Mouse (Mus musculus): ENCODE data around the gene Hoxd3. TPM values are rescaled to one million over a fixed set of nuclear protein-coding genes. Genes with fewer than 3 reads are reported as not detected.

Gene Hoxd3
- polyA plus RNA-seq, 1 experiment = not detected

GRCm38 (mm10) chr2:74777536-74778275 lies 66.0 kb downstream of the Hoxd3 start:
- H3K4me3 ChIP-seq (ENCODE audit: low read depth, low read length) = no peak overlapping the region
- no peaks in the 10 kb centered on the region for H3K36me3 ChIP-seq (ENCODE audit: control insufficient read depth, insufficient read depth, low read length, poor library complexity, severe bottlenecking)
- no peaks in the 10 kb centered on the region for H3K4me1 ChIP-seq (ENCODE audit: control insufficient read depth, insufficient read depth, low read length)
- no peaks in the 10 kb centered on the region for H3K27me3 ChIP-seq (ENCODE audit: control insufficient read depth, insufficient read depth, low read length, poor library complexity, severe bottlenecking)
- H3K9me3 ChIP-seq (replicated peaks; ENCODE audit: control insufficient read depth, insufficient read depth, low read length, poor library complexity, severe bottlenecking) = no peaks in the 10 kb centered on the region
- H3K9ac ChIP-seq (ENCODE audit: low read depth, poor library complexity, severe bottlenecking) = no peak overlapping the region
- H3K27ac ChIP-seq (ENCODE audit: insufficient read depth, low read length) = no peak overlapping the region
- TF ChIP-seq CTCF (IDR thresholded peaks at IDR 0.05; ENCODE audit: low read depth, low read length) = no peak
- TF ChIP-seq POLR2A (IDR thresholded peaks at IDR 0.05; ENCODE audit: insufficient read depth, low read length) = no peak
- no peak for TF ChIP-seq EP300 (IDR thresholded peaks at IDR 0.05; ENCODE audit: insufficient read depth, low read depth, low read length)

GRCm38 (mm10) chr2:74781386-74781785 lies 69.7 kb downstream of the Hoxd3 start:
- Histone ChIP-seq H3K9me3 (replicated peaks; ENCODE audit: control insufficient read depth, insufficient read depth, low read length, poor library complexity, severe bottlenecking) (no peaks in the 10 kb centered on the region), H3K4me1 (ENCODE audit: control insufficient read depth, insufficient read depth, low read length) (no peaks in the 10 kb centered on the region), H3K9ac (ENCODE audit: low read depth, poor library complexity, severe bottlenecking) (no peak overlapping the region), H3K4me3 (ENCODE audit: low read depth, low read length) (no peak overlapping the region), H3K27me3 (ENCODE audit: control insufficient read depth, insufficient read depth, low read length, poor library complexity, severe bottlenecking) (no peaks in the 10 kb centered on the region), H3K27ac (ENCODE audit: insufficient read depth, low read length) (no peak overlapping the region), H3K36me3 (ENCODE audit: control insufficient read depth, insufficient read depth, low read length, poor library complexity, severe bottlenecking) (no peaks in the 10 kb centered on the region)
- TF ChIP-seq POLR2A (IDR thresholded peaks at IDR 0.05; ENCODE audit: insufficient read depth, low read length) = no peak
- TF ChIP-seq CTCF (IDR thresholded peaks at IDR 0.05; ENCODE audit: low read depth, low read length) = no peak
- no peak for TF ChIP-seq EP300 (IDR thresholded peaks at IDR 0.05; ENCODE audit: insufficient read depth, low read depth, low read length)

- no peak overlapping the region for H3K27ac ChIP-seq (ENCODE audit: insufficient read depth, low read length)
- no peak for TF ChIP-seq EP300 (IDR thresholded peaks at IDR 0.05; ENCODE audit: insufficient read depth, low read depth, low read length)
- H3K27me3 ChIP-seq (ENCODE audit: control insufficient read depth, insufficient read depth, low read length, poor library complexity, severe bottlenecking) = no peaks in the 10 kb centered on the region
- no peak overlapping the region for H3K4me3 ChIP-seq (ENCODE audit: low read depth, low read length)
- H3K9me3 ChIP-seq (replicated peaks; ENCODE audit: control insufficient read depth, insufficient read depth, low read length, poor library complexity, severe bottlenecking) = no peaks in the 10 kb centered on the region
- H3K4me1 ChIP-seq (ENCODE audit: control insufficient read depth, insufficient read depth, low read length) = no peaks in the 10 kb centered on the region
- no peak overlapping the region for H3K9ac ChIP-seq (ENCODE audit: low read depth, poor library complexity, severe bottlenecking)
- H3K36me3 ChIP-seq (ENCODE audit: control insufficient read depth, insufficient read depth, low read length, poor library complexity, severe bottlenecking) = no peaks in the 10 kb centered on the region
These were observed 83.8 kb downstream of the Hoxd3 start for GRCm38 (mm10) chr2:74795531-74795930.

Other genes with a start within 250 kb of the Hoxd3 start
- 38.9 and 41.4 TPM in 2 replicates for gene Lnpk, start 132.5 kb upstream of the Hoxd3 start, polyA plus RNA-seq (2011; ENCODE audit: insufficient read depth, insufficient read length, low read depth, missing spikeins)
- not detected in 2 replicates for gene Evx2, start 52.4 kb upstream of the Hoxd3 start, polyA plus RNA-seq (2011; ENCODE audit: insufficient read depth, insufficient read length, low read depth, missing spikeins)
- not detected in 2 replicates for gene Hoxd13, start 43.6 kb upstream of the Hoxd3 start, polyA plus RNA-seq (2011; ENCODE audit: insufficient read depth, insufficient read length, low read depth, missing spikeins)
- not detected in 2 replicates for gene Hoxd12, start 36.9 kb upstream of the Hoxd3 start, polyA plus RNA-seq (2011; ENCODE audit: insufficient read depth, insufficient read length, low read depth, missing spikeins)
- not detected in 2 replicates for gene Hoxd11, start 32.4 kb upstream of the Hoxd3 start, polyA plus RNA-seq (2011; ENCODE audit: insufficient read depth, insufficient read length, low read depth, missing spikeins)
- not detected in 2 replicates for gene Hoxd10, start 20.0 kb upstream of the Hoxd3 start, polyA plus RNA-seq (2011; ENCODE audit: insufficient read depth, insufficient read length, low read depth, missing spikeins)
- 0.52 and 0.75 TPM in 2 replicates for gene Hoxd9, start 14.2 kb upstream of the Hoxd3 start, polyA plus RNA-seq (2011; ENCODE audit: insufficient read depth, insufficient read length, low read depth, missing spikeins)
- gene Hoxd8, start 7.3 kb upstream of the Hoxd3 start, polyA plus RNA-seq (2011; ENCODE audit: insufficient read depth, insufficient read length, low read depth, missing spikeins) = 0.76 and 2.1 TPM in 2 replicates
- 0.40 TPM in 1 of 2 replicates, not detected in the other for gene Hoxd4, start within 50 bp of the Hoxd3 start, polyA plus RNA-seq (2011; ENCODE audit: insufficient read depth, insufficient read length, low read depth, missing spikeins)
- not detected in 2 replicates for gene Gm28230, start 14.8 kb downstream of the Hoxd3 start, polyA plus RNA-seq (2011; ENCODE audit: insufficient read depth, insufficient read length, low read depth, missing spikeins)
- gene Hoxd1, start 51.1 kb downstream of the Hoxd3 start, polyA plus RNA-seq (2011; ENCODE audit: insufficient read depth, insufficient read length, low read depth, missing spikeins) = not detected in 2 replicates
- 53.8 and 58.0 TPM in 2 replicates for gene Mtx2, start 113.9 kb downstream of the Hoxd3 start, polyA plus RNA-seq (2011; ENCODE audit: insufficient read depth, insufficient read length, low read depth, missing spikeins)

Data from ES-Bruce4 (cell line).